Mouse (Mus musculus): ENCODE data around the gene Ankdd1b.

DNA sequence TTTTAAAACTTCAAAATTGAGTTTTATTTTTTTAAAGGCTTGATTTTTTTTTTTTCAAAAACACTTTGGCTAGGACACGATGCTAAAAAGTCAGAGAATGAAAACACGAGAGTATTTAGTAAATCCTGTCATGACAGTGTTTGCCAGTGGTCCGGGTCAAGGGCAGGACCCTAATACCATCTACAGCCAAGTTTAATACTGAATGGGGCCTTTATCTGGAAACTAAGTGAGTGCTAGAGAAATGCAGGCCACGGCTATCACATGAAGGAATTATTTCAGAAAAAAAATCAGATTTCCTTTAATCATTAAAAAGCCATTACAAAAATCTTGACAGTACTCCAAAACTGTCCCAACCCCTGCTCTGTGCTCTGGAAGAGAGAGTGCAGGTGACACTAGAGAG, 34.7 kb upstream of the Ankdd1b start:
- TF ChIP-seq CTCF (conservative IDR thresholded peaks at IDR 0.05; ENCODE audit: low read length) (no peak), NANOG (IDR thresholded peaks at IDR 0.05; ENCODE audit: borderline replicate concordance, low read length) (no peak)
